Mouse (Mus musculus): ENCODE data around the gene Ctnna3. TPM values are rescaled to one million over a fixed set of nuclear protein-coding genes. Genes with fewer than 3 reads are reported as not detected.
"Not testable (repeated sequence)": the region's sequence is repeated elsewhere in the genome, so short reads cannot be mapped to it uniquely, and the experiment has no call there.

The Ctnna3 gene
- polyA plus RNA-seq (2015; fragmentation: Nextera tagmentation; extraction: Ambion mirVana) = 1.7 and 1.8 TPM in 2 replicates

DNA sequence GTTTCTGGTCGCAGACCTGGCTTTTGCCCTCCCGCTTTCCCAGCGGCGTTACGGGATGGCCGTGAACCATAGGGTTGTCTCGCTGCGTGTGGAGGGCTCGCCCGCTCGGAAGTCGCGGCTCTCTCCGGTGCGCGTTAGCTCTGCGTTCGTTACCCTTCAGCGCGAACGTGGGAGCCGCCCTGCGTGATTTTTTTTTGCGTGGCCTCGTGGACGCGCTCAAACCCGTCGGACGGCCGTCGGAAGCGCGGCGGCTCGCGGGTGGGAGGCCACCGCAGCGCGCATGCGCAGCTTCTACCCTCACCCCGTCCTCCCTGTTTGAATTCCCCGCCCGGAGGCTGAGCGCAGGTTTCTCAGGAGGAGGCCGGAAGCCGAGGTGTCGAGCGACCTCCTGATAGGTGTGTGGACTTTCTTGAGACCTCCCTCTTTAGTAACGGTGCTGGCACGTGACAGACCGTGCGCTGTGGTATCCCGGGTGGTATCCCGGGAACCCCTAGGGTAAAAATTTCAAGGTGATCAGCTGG lies at the start of gene Ctnna3:
TSS of gene Ctnna3 (plus strand) at position 314 of the 521 bp plus-strand sequence.
- ATAC-seq (ENCODE audit: low FRiP score, low read depth) = peak; percentile 95
- 0 out of 2 replicates have a peak, but pooled peaks cover 5% of the 10 kb centered on the region for H3K4me1 ChIP-seq (replicated peaks)
- peak within 1 kb of the TSS; percentile 86 for H3K4me2 ChIP-seq
- peak within 1 kb of the TSS; percentile 76 for H3K27ac ChIP-seq (replicated peaks)
- peak within 1 kb of the TSS; percentile 48 for H3K9ac ChIP-seq
- WGBS = under 1% methylated on average over 55 of the region's 55 CpGs
- peak within 1 kb of the TSS; percentile 64 for H3K4me3 ChIP-seq
- H3K9me3 ChIP-seq = no peaks in the 10 kb centered on the region
- H3K27me3 ChIP-seq = no peaks in the 10 kb centered on the region
- no peaks in the 10 kb centered on the region for H3K36me3 ChIP-seq

GRCm38 (mm10) chr10:63381498-63382280 lies 48.2 kb upstream of the Ctnna3 start, which contains the start of gene Sirt1:
Gene Sirt1, minus strand, starts transcription at chr10:63381704.
- 4% methylated on average over 24 of the region's 24 CpGs for WGBS

DNA sequence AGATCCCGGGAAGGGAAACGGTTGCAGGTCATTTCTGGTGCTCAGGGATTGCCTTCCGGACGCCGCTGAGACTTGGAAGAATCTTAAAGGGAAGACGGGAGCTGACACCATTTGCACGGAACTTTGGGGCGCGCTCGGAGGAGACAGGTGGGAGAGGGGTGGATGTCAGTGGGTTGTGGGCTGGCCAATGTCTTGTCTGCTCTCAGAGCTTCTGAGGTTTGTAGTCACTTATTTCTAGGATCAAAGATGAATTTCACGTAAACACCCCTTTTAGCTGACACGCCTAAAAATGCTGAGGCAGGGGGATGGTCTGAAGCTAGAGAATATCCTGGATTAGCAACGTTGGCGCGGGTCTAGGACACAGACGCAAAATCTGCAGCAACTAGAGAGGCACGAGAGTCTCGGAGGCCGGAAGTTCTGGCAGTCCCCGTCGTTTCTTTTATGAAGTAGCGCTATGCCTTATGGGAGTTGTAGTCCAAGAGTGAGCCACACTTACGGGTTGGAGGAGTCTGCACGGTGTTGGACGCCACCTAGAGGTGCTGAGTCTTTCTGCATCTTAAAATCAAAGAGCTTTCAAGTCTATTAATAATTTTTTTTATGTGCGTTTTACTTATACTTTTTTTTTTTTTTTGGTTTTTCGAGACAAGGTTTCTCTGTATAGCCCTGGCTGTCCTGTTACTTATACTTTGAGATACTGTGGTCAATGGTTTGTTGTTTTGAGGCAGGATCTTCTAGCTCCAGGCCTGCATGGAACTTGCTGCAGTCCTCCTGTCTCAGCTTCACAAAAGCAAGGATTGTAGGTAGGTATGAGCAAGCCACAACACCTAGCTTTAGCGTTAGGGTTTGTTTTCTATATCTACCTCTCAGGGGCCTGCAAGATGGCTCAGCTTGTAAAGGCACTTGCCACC lies 47.3 kb upstream of the Ctnna3 start, which contains the start of gene Dnajc12:
TSS of gene Dnajc12 (plus strand) at position 72 of the 908 bp plus-strand sequence.
- Histone ChIP-seq H3K4me2 (peak within 1 kb of the TSS; percentile 92), H3K9me3 (no peaks in the 10 kb centered on the region), H3K9ac (peak within 1 kb of the TSS; percentile 62), H3K4me3 (peak within 1 kb of the TSS; percentile 62), H3K4me1 (replicated peaks) (peaks cover 14% of the 10 kb centered on the region), H3K27me3 (peaks cover 6% of the 10 kb centered on the region), H3K27ac (replicated peaks) (peak within 1 kb of the TSS; percentile 75), H3K36me3 (no peaks in the 10 kb centered on the region)
- under 1% methylated on average over 28 of the region's 28 CpGs for WGBS
- ATAC-seq (ENCODE audit: low FRiP score, low read depth) = peak; percentile 95

More at GRCm38 (mm10) chr10:63381498-63382280, 48.2 kb upstream of the Ctnna3 start, which contains the start of gene Sirt1:
- peak within 1 kb of the TSS; percentile 62 for H3K4me3 ChIP-seq
- H3K4me1 ChIP-seq (replicated peaks) = peaks cover 10% of the 10 kb centered on the region
- no peaks in the 10 kb centered on the region for H3K9me3 ChIP-seq
- no peaks in the 10 kb centered on the region for H3K36me3 ChIP-seq
- H3K9ac ChIP-seq = peak within 1 kb of the TSS; percentile 62
- peak within 1 kb of the TSS; percentile 92 for H3K4me2 ChIP-seq
- H3K27ac ChIP-seq (replicated peaks) = peak within 1 kb of the TSS; percentile 75
- ATAC-seq (ENCODE audit: low FRiP score, low read depth) = no peak
- peaks cover 6% of the 10 kb centered on the region for H3K27me3 ChIP-seq

- Histone ChIP-seq H3K4me3 (peak overlapping the region; percentile 51), H3K4me2 (peak overlapping the region; percentile 70), H3K27ac (replicated peaks) (peak overlapping the region; percentile 63), H3K4me1 (replicated peaks) (peaks cover 14% of the 10 kb centered on the region)
- H3K27me3 ChIP-seq; ATAC-seq (ENCODE audit: low FRiP score, low read depth); H3K9ac ChIP-seq; H3K36me3 ChIP-seq; H3K9me3 ChIP-seq: not testable (repeated sequence)
- 28% methylated on average over 5 of the region's 5 CpGs for WGBS
Measured at GRCm38 (mm10) chr10:63385897-63386296, 44.0 kb upstream of the Ctnna3 start.

GRCm38 (mm10) chr10:63386444-63386843 lies 43.5 kb upstream of the Ctnna3 start:
- H3K4me3 ChIP-seq = peak overlapping the region; percentile 51
- H3K4me1 ChIP-seq (replicated peaks) = peaks cover 11% of the 10 kb centered on the region
- no peaks in the 10 kb centered on the region for H3K27me3 ChIP-seq
- H3K9me3 ChIP-seq = no peaks in the 10 kb centered on the region
- H3K4me2 ChIP-seq = peak overlapping the region; percentile 70
- ATAC-seq (ENCODE audit: low FRiP score, low read depth) = peak; percentile 78
- H3K36me3 ChIP-seq = no peaks in the 10 kb centered on the region
- under 1% methylated on average over 19 of the region's 19 CpGs for WGBS
- H3K9ac ChIP-seq = peak overlapping the region; percentile 42
- H3K27ac ChIP-seq (replicated peaks) = peak overlapping the region; percentile 63

GRCm38 (mm10) chr10:63386991-63387390 lies 42.9 kb upstream of the Ctnna3 start:
- no peak for ATAC-seq (ENCODE audit: low FRiP score, low read depth)
- peak overlapping the region; percentile 70 for H3K4me2 ChIP-seq
- peaks cover 5% of the 10 kb centered on the region for H3K4me1 ChIP-seq (replicated peaks)
- no peaks in the 10 kb centered on the region for H3K9me3 ChIP-seq
- 3% methylated on average over 10 of the region's 10 CpGs for WGBS
- H3K4me3 ChIP-seq = peak overlapping the region; percentile 51
- H3K36me3 ChIP-seq = no peaks in the 10 kb centered on the region
- H3K9ac ChIP-seq = peak overlapping the region; percentile 42
- peak overlapping the region; percentile 63 for H3K27ac ChIP-seq (replicated peaks)
- H3K27me3 ChIP-seq = no peaks in the 10 kb centered on the region

DNA sequence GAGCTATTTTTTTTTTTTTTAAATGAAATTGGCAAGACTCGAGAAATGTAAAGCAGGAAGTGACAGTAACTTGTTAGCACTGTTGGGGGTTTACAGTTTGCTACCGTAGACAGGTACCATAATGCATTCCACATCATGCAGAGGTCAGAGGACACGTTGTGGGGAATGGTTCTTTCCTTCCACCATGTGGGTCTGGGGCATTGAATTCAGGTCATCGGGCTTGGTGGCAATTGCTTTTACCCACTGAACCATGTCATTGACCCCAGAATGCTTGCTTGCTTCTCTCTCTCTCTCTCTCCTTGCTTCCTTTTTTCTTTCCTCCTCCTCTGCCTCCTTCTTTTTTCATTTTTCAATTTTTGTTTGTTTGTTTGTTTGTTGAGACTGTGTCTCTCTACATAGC lies 41.0 kb upstream of the Ctnna3 start:
- no peaks in the 10 kb centered on the region for H3K9me3 ChIP-seq
- no peak for ATAC-seq (ENCODE audit: low FRiP score, low read depth)
- WGBS = 34% methylated on average over 4 of the region's 4 CpGs
- H3K4me3 ChIP-seq = no peak overlapping the region
- H3K4me2 ChIP-seq = no peak overlapping the region
- H3K27ac ChIP-seq (replicated peaks) = no peak overlapping the region
- H3K9ac ChIP-seq = no peak overlapping the region
- no peaks in the 10 kb centered on the region for H3K27me3 ChIP-seq
- H3K36me3 ChIP-seq = no peaks in the 10 kb centered on the region
- peaks cover 5% of the 10 kb centered on the region; the same call in 1 of the 2 replicates for H3K4me1 ChIP-seq (replicated peaks)

GRCm38 (mm10) chr10:63396963-63397362 lies 32.9 kb upstream of the Ctnna3 start:
- Histone ChIP-seq H3K9ac (no peak overlapping the region), H3K36me3 (0 out of 2 replicates have a peak, but pooled peaks cover 3% of the 10 kb centered on the region), H3K4me2 (no peak overlapping the region), H3K4me3 (no peak overlapping the region), H3K27ac (replicated peaks) (no peak overlapping the region), H3K27me3 (no peaks in the 10 kb centered on the region), H3K4me1 (replicated peaks) (no peaks in the 10 kb centered on the region), H3K9me3 (no peaks in the 10 kb centered on the region)
- ATAC-seq (ENCODE audit: low FRiP score, low read depth) = no peak
- 90% methylated on average over 10 of the region's 10 CpGs for WGBS

- ATAC-seq (ENCODE audit: low FRiP score, low read depth) = no peak
- WGBS = 82% methylated on average over 5 of the region's 5 CpGs
- Histone ChIP-seq H3K9me3 (no peaks in the 10 kb centered on the region), H3K4me2 (no peak overlapping the region), H3K4me1 (replicated peaks) (no peaks in the 10 kb centered on the region), H3K36me3 (0 out of 2 replicates have a peak, but pooled peaks cover under 1% of the 10 kb centered on the region), H3K4me3 (no peak overlapping the region), H3K27ac (replicated peaks) (no peak overlapping the region), H3K27me3 (no peaks in the 10 kb centered on the region), H3K9ac (no peak overlapping the region)
Measured at GRCm38 (mm10) chr10:63402731-63403504, 27.0 kb upstream of the Ctnna3 start.

- no peak for ATAC-seq (ENCODE audit: low FRiP score, low read depth)
- Histone ChIP-seq H3K4me2 (no peak overlapping the region), H3K4me3 (no peak overlapping the region), H3K9me3 (no peaks in the 10 kb centered on the region), H3K27ac (replicated peaks) (no peak overlapping the region), H3K36me3 (no peaks in the 10 kb centered on the region), H3K4me1 (replicated peaks) (no peaks in the 10 kb centered on the region), H3K9ac (no peak overlapping the region), H3K27me3 (no peaks in the 10 kb centered on the region)
- 78% methylated on average over 2 of the region's 2 CpGs for WGBS
Measured at GRCm38 (mm10) chr10:63403636-63404035, 26.3 kb upstream of the Ctnna3 start.
